11 mouse cellular contexts compared by ENCODE assay signal in the genomic region with DNA sequence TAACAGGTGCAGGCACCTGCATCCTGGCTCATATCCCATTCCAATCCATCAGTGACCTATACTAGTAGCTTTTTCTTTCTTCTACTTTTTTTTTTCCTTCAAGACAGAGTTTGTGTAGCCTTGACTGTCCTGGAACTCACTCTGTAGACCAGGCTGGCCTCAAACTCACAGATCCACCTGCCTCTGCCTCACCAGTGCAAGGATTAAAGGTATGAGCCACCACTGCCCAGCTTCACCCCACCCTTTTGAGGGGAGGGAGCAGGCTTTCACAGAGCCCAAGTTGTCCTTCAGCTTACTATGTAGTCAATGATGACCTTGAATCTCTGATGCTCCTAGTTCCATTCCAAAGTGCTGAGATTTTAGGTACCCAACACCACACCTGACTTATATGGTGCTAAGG. TPM values are rescaled to one million over a fixed set of nuclear protein-coding genes. Genes with fewer than 3 reads are reported as not detected.
DNase-seq lines count a peak whose midpoint lies in the region; ATAC-seq and TF ChIP-seq lines count a peak whose summit lies in the region.
"Had no signal": no experiment of that assay in that cellular context is flagged by ENCODE, and none has a peak within 500 bp of the region (broad histone marks: within the 10 kb centered on the region; RNA-seq: fewer than 3 reads in every experiment).

No protein-coding gene starts in this region.

- H3K4me1 ChIP-seq in kidney, embryonic 14.5 days (ENCODE audit: control insufficient read depth, insufficient read depth, low read length), result peaks cover 15% of the 10 kb centered on the region
- peaks cover 28% of the 10 kb centered on the region for H3K4me1 ChIP-seq in midbrain, embryonic 13.5 days (replicated peaks)
- H3K4me1 ChIP-seq in midbrain, embryonic 10.5 days, result peaks cover 30% of the 10 kb centered on the region
- H3K4me1 ChIP-seq in small intestine, adult 2 months (ENCODE audit: control insufficient read depth, insufficient read depth, insufficient read length, low read length), result peaks cover 18% of the 10 kb centered on the region

- no peak for DNase-seq in gastrocnemius, adult 2 months
- no peak for DNase-seq in gastrocnemius, postnatal 25 days
- peak; percentile 46 for DNase-seq in kidney, adult 11 months
- DNase-seq in midbrain, embryonic 10.5 days (ENCODE audit: low spot score), result no peak
- DNase-seq in urinary bladder, adult 18-20 months (ENCODE audit: low spot score in 2 of 2), result no peak
- DNase-seq: right cerebral cortex, postnatal 25 days had no signal

- H3K4me2 ChIP-seq in kidney, embryonic 14.5 days (replicated peaks; ENCODE audit: low read depth, low read length), result no peak overlapping the region
- peak overlapping the region; percentile 79 for H3K4me2 ChIP-seq in midbrain, embryonic 13.5 days (replicated peaks)

- intact Hi-C loops in gastrocnemius, adult 2 months (cut with DNase I), result no loop called here

- no peak for TF ChIP-seq CTCF in gastrocnemius, adult 2 months (IDR thresholded peaks at IDR 0.05)
- TF ChIP-seq CTCF in small intestine, adult 2 months (IDR thresholded peaks at IDR 0.05; ENCODE audit: extremely low read depth, insufficient read length, insufficient replicate concordance, low read depth, low read length), result no peak

- H3K27ac ChIP-seq in gastrocnemius, adult 2 months, result peak overlapping the region; percentile 91
- no peak overlapping the region for H3K27ac ChIP-seq in kidney, embryonic 14.5 days (ENCODE audit: low read depth, low read length)
- H3K27ac ChIP-seq in midbrain, embryonic 13.5 days, result no peak overlapping the region
- H3K27ac ChIP-seq in midbrain, embryonic 10.5 days (replicated peaks), result no peak overlapping the region
- peak overlapping the region; percentile 79 for H3K27ac ChIP-seq in small intestine, adult 2 months (ENCODE audit: insufficient read depth, low read depth, low read length)
- H3K27ac ChIP-seq: lung, embryonic 15.5 days had no signal

- no peaks in the 10 kb centered on the region; the same call in 1 of the 2 replicates for H3K36me3 ChIP-seq in kidney, embryonic 14.5 days (ENCODE audit: control insufficient read depth, insufficient read depth, low read length)
- peaks cover 6% of the 10 kb centered on the region for H3K36me3 ChIP-seq in midbrain, embryonic 13.5 days
- H3K36me3 ChIP-seq in midbrain, embryonic 10.5 days, result no peaks in the 10 kb centered on the region
- H3K36me3 ChIP-seq in small intestine, adult 2 months (ENCODE audit: control insufficient read depth, insufficient read depth, low read length), result peaks cover 22% of the 10 kb centered on the region
- H3K36me3 ChIP-seq: lung, embryonic 15.5 days; stomach, embryonic 15.5 days had no signal

- peaks cover 11% of the 10 kb centered on the region for H3K27me3 ChIP-seq in kidney, embryonic 14.5 days (ENCODE audit: control insufficient read depth, insufficient read depth, low read length)
- peaks cover 20% of the 10 kb centered on the region for H3K27me3 ChIP-seq in midbrain, embryonic 13.5 days
- H3K27me3 ChIP-seq in midbrain, embryonic 10.5 days (ENCODE audit: low read depth, poor library complexity, severe bottlenecking), result peaks cover 24% of the 10 kb centered on the region
- no peaks in the 10 kb centered on the region for H3K27me3 ChIP-seq in small intestine, adult 2 months (ENCODE audit: control insufficient read depth, insufficient read depth, low read length)

- ATAC-seq in kidney, embryonic 14.5 days (ENCODE audit: low FRiP score, low TSS enrichment), result no peak
- ATAC-seq in midbrain, embryonic 13.5 days, result no peak

- no peak overlapping the region for H3K9ac ChIP-seq in kidney, embryonic 14.5 days (ENCODE audit: low read depth, low read length)
- peak overlapping the region; percentile 86 for H3K9ac ChIP-seq in midbrain, embryonic 13.5 days (replicated peaks)
- H3K9ac ChIP-seq: lung, embryonic 15.5 days had no signal

- H3K4me3 ChIP-seq in gastrocnemius, adult 2 months, result no peak overlapping the region
- no peak overlapping the region for H3K4me3 ChIP-seq in kidney, embryonic 14.5 days (ENCODE audit: low read length)
- no peak overlapping the region for H3K4me3 ChIP-seq in midbrain, embryonic 13.5 days (replicated peaks)
- no peak overlapping the region for H3K4me3 ChIP-seq in midbrain, embryonic 10.5 days
- H3K4me3 ChIP-seq in small intestine, adult 2 months (ENCODE audit: low read depth, low read length), result peak overlapping the region; percentile 37

- no peak for TF ChIP-seq POLR2A in small intestine, adult 2 months (IDR thresholded peaks at IDR 0.05; ENCODE audit: low read depth, low read length)

- H3K9me3 ChIP-seq in kidney, embryonic 14.5 days (ENCODE audit: control insufficient read depth, low read length), result no peaks in the 10 kb centered on the region
- H3K9me3 ChIP-seq in midbrain, embryonic 13.5 days, result no peaks in the 10 kb centered on the region
- H3K9me3 ChIP-seq in midbrain, embryonic 10.5 days (replicated peaks), result no peaks in the 10 kb centered on the region
- H3K9me3 ChIP-seq: lung, embryonic 15.5 days; stomach, embryonic 15.5 days had no signal

RNA-seq across cellular contexts. Expression of a gene that starts 2.2 kb away (rescaled TPM):
- 100 to 1,000 TPM in 1 of 2 experiments, 10 to 100 TPM in 1; 80.0 to 108 TPM for total RNA-seq in gastrocnemius, adult 2 months (2021)
- 10 to 100 TPM; 86.8 to 89.5 TPM for total RNA-seq in gastrocnemius, postnatal 25 days (2021)
- polyA plus RNA-seq in kidney, embryonic 14.5 days (2014; fragmentation: Nextera tagmentation; extraction: Ambion mirVana), result 5.2 and 9.0 TPM in 2 replicates
- polyA plus RNA-seq in midbrain, embryonic 13.5 days (2015; fragmentation: Nextera tagmentation; extraction: Ambion mirVana), result 14.5 and 18.3 TPM in 2 replicates
- 8.9 and 9.5 TPM in 2 replicates for polyA plus RNA-seq in midbrain, embryonic 10.5 days (2016; fragmentation: Nextera tagmentation; extraction: Ambion mirVana)
- 168 and 346 TPM in 2 replicates for polyA plus RNA-seq in small intestine, adult 2 months (2012; rRNA removed)

RNA-seq across cellular contexts. Expression of a gene that starts 5.7 kb away (rescaled TPM):
- not detected for total RNA-seq in gastrocnemius, adult 2 months (2021)
- total RNA-seq in gastrocnemius, postnatal 25 days (2021), result not detected
- 2.1 and 3.8 TPM in 2 replicates for polyA plus RNA-seq in kidney, embryonic 14.5 days (2014; fragmentation: Nextera tagmentation; extraction: Ambion mirVana)
- 0.55 TPM in 1 of 2 replicates, not detected in the other for polyA plus RNA-seq in midbrain, embryonic 13.5 days (2015; fragmentation: Nextera tagmentation; extraction: Ambion mirVana)
- 0.35 and 0.43 TPM in 2 replicates for polyA plus RNA-seq in midbrain, embryonic 10.5 days (2016; fragmentation: Nextera tagmentation; extraction: Ambion mirVana)
- polyA plus RNA-seq in small intestine, adult 2 months (2012; rRNA removed), result not detected in 2 replicates

RNA-seq across cellular contexts. Expression of a gene that starts 9.5 kb away (rescaled TPM):
- 100 to 1,000 TPM; 177 to 270 TPM for total RNA-seq in gastrocnemius, adult 2 months (2021)
- 100 to 1,000 TPM; 212 to 215 TPM for total RNA-seq in gastrocnemius, postnatal 25 days (2021)
- 177 and 235 TPM in 2 replicates for polyA plus RNA-seq in kidney, embryonic 14.5 days (2014; fragmentation: Nextera tagmentation; extraction: Ambion mirVana)
- 231 and 236 TPM in 2 replicates for polyA plus RNA-seq in midbrain, embryonic 13.5 days (2015; fragmentation: Nextera tagmentation; extraction: Ambion mirVana)
- polyA plus RNA-seq in midbrain, embryonic 10.5 days (2016; fragmentation: Nextera tagmentation; extraction: Ambion mirVana), result 169 and 180 TPM in 2 replicates
- polyA plus RNA-seq in small intestine, adult 2 months (2012; rRNA removed), result 94.6 and 180 TPM in 2 replicates

RNA-seq across cellular contexts. Expression of a gene that starts 9.9 kb away (rescaled TPM):
- 10 to 100 TPM; 32.7 to 41.3 TPM for total RNA-seq in gastrocnemius, adult 2 months (2021)
- total RNA-seq in gastrocnemius, postnatal 25 days (2021), result 10 to 100 TPM; 28.8 to 32.2 TPM
- polyA plus RNA-seq in kidney, embryonic 14.5 days (2014; fragmentation: Nextera tagmentation; extraction: Ambion mirVana), result 164 and 181 TPM in 2 replicates
- polyA plus RNA-seq in midbrain, embryonic 13.5 days (2015; fragmentation: Nextera tagmentation; extraction: Ambion mirVana), result 136 and 139 TPM in 2 replicates
- 150 and 156 TPM in 2 replicates for polyA plus RNA-seq in midbrain, embryonic 10.5 days (2016; fragmentation: Nextera tagmentation; extraction: Ambion mirVana)
- polyA plus RNA-seq in small intestine, adult 2 months (2012; rRNA removed), result 29.0 and 52.3 TPM in 2 replicates

RNA-seq across cellular contexts. Expression of a gene that starts 14.9 kb away (rescaled TPM):
- not detected for total RNA-seq in gastrocnemius, adult 2 months (2021)
- not detected for total RNA-seq in gastrocnemius, postnatal 25 days (2021)
- polyA plus RNA-seq in kidney, embryonic 14.5 days (2014; fragmentation: Nextera tagmentation; extraction: Ambion mirVana), result 0.12 and 0.51 TPM in 2 replicates
- polyA plus RNA-seq in midbrain, embryonic 13.5 days (2015; fragmentation: Nextera tagmentation; extraction: Ambion mirVana), result 0.28 and 0.79 TPM in 2 replicates
- 0.11 TPM in 1 of 2 replicates, not detected in the other for polyA plus RNA-seq in midbrain, embryonic 10.5 days (2016; fragmentation: Nextera tagmentation; extraction: Ambion mirVana)
- not detected in 2 replicates for polyA plus RNA-seq in small intestine, adult 2 months (2012; rRNA removed)

Comparison
In these comparisons a context has a peak if more than half of its experiments do, and no peak if none do; other contexts are left out.
1. H3K27ac ChIP-seq: peak in gastrocnemius, adult 2 months (single experiment) and small intestine, adult 2 months (single experiment); none in kidney, embryonic 14.5 days (single experiment), midbrain, embryonic 13.5 days (single experiment) and midbrain, embryonic 10.5 days (single experiment).